Mouse (Mus musculus) lung, postnatal 10 days (tissue): Measurements from ENCODE around the gene Gm45902.

Source experiments
- DNase-seq: peaks from one replicate; pipeline ENCODE4 v3.0.0; 2021

Gene Gm45902

DNA sequence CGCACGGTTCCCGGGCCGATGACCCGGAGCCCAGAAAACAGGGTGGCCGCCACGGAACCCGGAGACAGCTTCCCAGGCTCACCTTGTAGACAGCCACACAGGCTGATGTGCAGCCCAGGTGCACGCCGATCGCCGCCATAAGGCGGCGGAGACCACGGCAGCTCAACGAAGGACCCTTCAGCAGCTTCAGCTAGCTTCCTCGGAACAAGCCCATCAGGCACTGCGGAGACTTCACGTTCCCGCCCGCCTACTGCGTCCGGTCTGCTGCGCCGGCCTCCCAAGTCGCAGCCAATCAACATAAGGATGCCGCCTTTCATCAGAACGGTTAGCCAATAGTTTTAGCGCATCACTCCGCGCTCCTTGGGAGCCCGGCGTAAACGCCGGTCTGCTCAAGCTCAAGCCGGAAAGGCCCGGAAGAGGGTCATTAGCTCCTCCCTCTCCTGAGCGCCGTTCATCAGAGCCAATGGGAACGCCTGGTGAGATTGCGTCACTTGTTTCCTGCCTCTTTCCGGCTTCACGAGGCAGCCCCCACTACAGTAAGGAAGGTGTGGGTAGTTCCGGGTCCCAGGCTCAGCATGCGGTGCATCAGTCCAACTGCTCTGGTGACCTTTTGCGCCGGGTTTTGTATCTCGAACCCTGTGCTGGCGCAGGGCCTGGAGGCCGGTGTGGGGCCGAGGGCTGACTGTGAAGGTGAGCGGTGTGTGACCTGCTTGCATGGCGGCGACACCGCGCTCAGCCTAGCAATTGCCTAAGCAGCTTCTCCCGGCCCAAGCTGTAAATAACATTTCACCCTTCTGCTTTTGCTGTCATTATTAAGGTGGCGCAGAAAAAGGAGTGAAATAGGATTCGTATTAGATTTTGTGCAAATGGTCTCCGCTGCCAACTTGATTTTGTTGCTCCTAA is at the start of gene Gm45902, which contains the start of the genes Hspa14 and Cdnf:
Gene Gm45902, minus strand, starts transcription at position 239 of the 903 bp plus-strand sequence.
Gene Hspa14, minus strand, starts transcription at position 263 of the 903 bp plus-strand sequence.
Gene Cdnf, plus strand, starts transcription at position 479 of the 903 bp plus-strand sequence.
- peak; percentile 97 for DNase-seq

GRCm38 (mm10) chr2:3546588-3546987 is 34.0 kb upstream of the Gm45902 start:
- peak; percentile 52 for DNase-seq

DNA sequence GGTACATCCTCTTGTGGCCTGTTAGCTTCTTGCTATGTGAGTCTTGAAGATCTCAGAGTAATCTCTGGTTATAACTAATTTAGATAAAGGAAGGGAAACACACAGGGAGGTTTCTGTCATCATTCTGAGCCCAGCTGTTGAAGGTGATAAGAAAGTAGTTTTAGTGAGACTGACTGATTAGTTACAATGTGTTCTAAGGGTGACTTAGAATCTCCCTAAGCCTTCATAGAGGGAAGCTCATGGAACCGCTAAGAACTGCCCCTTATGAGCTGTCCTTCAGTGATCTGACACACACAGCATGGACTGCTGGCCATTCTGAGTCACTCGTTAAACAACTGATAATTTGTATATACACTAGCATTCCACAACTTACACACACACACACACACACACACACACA is 33.5 kb upstream of the Gm45902 start:
- no peak for DNase-seq

- DNase-seq: no peak
These were observed 28.9 kb upstream of the Gm45902 start for GRCm38 (mm10) chr2:3541307-3542079.

GRCm38 (mm10) chr2:3526288-3526687 is 13.7 kb upstream of the Gm45902 start:
- DNase-seq: no peak

GRCm38 (mm10) chr2:3522558-3522957 is 10.0 kb upstream of the Gm45902 start:
- DNase-seq: no peak

DNA sequence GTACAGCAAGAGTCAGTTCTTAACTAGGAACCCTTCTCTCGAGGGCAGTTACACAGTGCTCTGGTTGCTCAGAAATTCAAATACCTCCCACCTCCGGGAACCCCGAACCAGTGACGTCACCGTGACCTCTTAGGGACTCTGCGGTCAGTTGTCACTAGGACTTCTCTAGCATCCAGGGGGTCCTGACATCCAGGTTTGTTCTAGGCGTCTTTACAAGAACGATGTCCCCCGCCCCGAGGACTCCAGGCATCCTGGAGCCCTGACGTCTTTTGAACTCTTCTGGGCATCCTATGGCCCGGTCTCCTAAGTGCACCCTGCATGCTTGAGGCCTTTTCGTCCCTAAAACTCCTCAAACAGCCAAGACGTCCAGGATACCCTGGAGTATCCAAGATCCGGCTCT is 514 bp downstream of the Gm45902 start:
- peak; percentile 36 for DNase-seq

DNA sequence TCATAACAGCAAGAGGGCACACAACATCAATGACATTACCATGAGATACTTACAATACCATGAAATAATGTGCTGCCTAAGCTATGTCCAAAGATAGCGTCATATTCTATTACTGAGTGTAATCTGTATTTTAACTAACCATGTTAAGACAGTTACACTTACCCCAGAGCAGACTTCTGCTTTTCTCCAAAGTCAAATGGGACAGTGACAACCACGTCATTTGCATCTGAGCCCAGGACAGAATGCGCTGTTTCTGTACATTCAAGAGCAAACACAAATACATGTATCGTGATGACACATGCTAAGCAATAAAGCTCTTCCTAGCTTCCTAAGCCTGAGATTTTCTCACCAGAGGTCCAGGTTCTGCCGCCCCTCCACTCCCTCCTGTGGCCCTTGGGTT is 11.7 kb downstream of the Gm45902 start:
- no peak for DNase-seq

GRCm38 (mm10) chr2:3499543-3499942 is 13.0 kb downstream of the Gm45902 start:
- DNase-seq: no peak

GRCm38 (mm10) chr2:3493833-3494409 is 18.7 kb downstream of the Gm45902 start:
- DNase-seq: no peak

- no peak for DNase-seq
These were observed 22.8 kb downstream of the Gm45902 start for GRCm38 (mm10) chr2:3489816-3490215.

DNA sequence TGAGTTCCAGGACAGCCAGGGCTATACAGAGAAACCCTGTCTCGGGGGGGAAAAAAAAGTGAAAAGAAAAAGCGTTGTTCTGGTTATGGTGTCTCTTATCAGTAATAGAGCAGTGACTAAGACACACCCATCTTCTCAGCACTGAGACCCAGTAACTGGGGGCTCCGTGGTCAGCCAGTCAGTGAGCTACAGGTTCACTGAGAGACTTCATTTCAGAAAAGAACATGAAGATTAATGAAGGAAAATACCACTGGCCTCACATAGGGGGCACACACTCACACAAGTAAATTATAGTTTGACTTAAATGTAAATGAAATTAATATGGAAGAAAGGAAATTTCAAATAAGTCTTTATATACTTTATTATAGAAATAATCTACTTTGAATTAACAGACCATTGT is 32.4 kb downstream of the Gm45902 start:
- no peak for DNase-seq

GRCm38 (mm10) chr2:3475746-3476251 is 36.8 kb downstream of the Gm45902 start:
- peak; percentile 2 for DNase-seq

DNA sequence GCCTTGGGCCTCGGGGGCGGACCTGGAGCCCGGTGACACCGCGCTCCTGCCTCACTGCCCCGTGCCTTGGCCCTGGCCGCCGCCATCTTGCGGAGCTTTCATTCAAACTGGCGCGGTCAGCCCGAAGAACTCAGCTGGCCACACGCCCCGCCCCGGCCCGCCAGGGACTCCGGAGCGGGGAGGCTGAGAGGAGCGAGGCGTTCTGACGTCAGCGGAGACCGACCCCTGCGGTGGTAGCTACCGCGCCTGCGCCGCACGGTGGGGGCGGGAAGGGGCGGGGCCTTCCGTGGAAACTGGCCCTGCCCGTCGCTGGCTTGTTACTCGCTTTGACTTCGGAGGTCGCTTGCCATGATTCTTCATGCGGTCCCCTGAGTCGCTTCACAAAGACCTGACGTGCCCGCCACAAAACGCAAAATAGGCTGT is 37.7 kb downstream of the Gm45902 start, which contains the start of gene Suv39h2:
Gene Suv39h2, minus strand, starts transcription at position 171 of the 423 bp plus-strand sequence.
- peak; percentile 98 for DNase-seq

DNA sequence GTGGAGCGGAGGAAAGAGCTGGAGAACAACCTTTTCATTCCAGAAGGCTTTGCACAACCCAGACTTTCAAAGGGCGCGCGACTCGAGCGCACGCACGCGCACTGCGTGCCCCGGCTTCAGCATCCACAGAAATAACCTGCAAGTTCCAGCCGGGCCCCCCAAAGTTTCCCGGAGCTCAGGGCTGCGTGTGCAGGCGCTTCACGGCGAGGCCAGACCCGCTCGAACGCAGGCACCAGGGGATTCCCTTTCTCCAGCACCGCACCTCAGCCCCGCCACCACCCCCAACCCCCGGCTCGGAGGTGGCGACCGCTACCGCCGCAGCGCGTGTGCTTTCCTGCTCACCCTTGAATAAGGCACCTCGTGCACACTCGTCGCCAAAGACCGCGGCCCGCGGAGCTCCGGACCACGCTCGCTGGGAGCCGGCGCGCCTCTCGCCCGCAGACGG is 38.2 kb downstream of the Gm45902 start:
- peak; percentile 50 for DNase-seq

- no peak for DNase-seq
These were observed 38.7 kb downstream of the Gm45902 start for GRCm38 (mm10) chr2:3473891-3474290.

DNA sequence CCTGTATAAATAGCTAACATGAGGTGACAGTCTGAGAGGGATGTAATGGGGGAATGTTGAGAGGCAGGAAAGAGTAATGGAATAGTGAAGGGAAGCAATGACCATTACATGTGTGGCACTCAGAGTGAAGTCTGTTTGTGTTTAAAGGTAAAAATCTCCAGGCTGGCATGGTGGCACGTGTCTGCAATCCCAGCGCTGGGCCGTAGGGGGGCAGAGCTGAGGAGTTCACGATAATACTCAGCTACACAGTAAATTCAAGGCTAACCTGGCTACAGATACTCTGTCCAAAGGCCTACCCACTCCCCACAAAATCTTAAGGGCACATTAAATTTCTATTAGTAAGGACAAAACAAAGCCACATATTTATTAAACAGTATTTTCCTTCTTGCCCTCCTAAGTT is 56.0 kb downstream of the Gm45902 start:
- no peak for DNase-seq
